Mouse (Mus musculus): ENCODE measurements around the gene Hydin. TPM values are rescaled to one million over a fixed set of nuclear protein-coding genes. Genes with fewer than 3 reads are reported as not detected.

Gene Hydin
- total and polyA plus RNA-seq, 2 experiments from 2014 or later = 0.49 to 0.88 TPM

DNA sequence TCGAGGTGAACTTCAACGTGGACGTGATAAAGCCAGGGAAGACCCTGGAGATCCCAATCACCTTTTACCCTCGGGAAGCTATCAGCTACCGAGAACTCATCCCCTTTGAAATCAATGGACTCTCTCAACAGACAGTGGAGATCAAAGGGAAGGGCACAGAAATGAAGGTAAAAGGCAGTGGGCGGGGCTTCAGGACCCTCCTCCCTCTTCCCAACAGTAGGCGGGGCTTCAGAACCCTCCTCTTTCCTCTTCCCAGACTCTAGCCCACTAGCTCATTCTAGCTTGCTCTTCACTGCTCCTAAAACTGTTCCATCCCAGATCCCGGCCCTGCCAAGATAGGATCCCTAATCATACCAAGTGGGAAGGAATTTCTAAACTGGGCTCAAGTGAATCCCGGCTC, 325.9 kb downstream of the Hydin start:
- no peak overlapping the region for H3K4me3 ChIP-seq (ENCODE audit: low read depth, low read length)
- H3K27ac ChIP-seq (ENCODE audit: low read depth, low read length) = no peak overlapping the region
- TF ChIP-seq CTCF (IDR thresholded peaks at IDR 0.05) = no peak
- no peak overlapping the region for H3K9ac ChIP-seq (replicated peaks; ENCODE audit: low read length, poor library complexity, severe bottlenecking)
- WGBS = 91% methylated on average over 9 of the region's 9 CpGs
- no peak for ATAC-seq (ENCODE audit: low FRiP score)
- H3K27me3 ChIP-seq (ENCODE audit: insufficient read depth, low read length) = no peaks in the 10 kb centered on the region
- H3K9me3 ChIP-seq (ENCODE audit: low read length) = no peaks in the 10 kb centered on the region
- no peaks in the 10 kb centered on the region for H3K36me3 ChIP-seq (ENCODE audit: insufficient read depth, low read length)
- H3K4me2 ChIP-seq (ENCODE audit: low read depth, low read length, poor library complexity, severe bottlenecking) = no peak overlapping the region
- DNase-seq (ENCODE audit: low spot score) = no peak
- no peaks in the 10 kb centered on the region for H3K4me1 ChIP-seq (ENCODE audit: insufficient read depth, low read length)

- H3K4me1 ChIP-seq (ENCODE audit: insufficient read depth, low read length) = no peaks in the 10 kb centered on the region
- no peak for TF ChIP-seq CTCF (IDR thresholded peaks at IDR 0.05)
- H3K36me3 ChIP-seq (ENCODE audit: insufficient read depth, low read length) = no peaks in the 10 kb centered on the region
- no peaks in the 10 kb centered on the region for H3K9me3 ChIP-seq (ENCODE audit: low read length)
- no peak overlapping the region for H3K4me2 ChIP-seq (ENCODE audit: low read depth, low read length, poor library complexity, severe bottlenecking)
- no peak overlapping the region for H3K4me3 ChIP-seq (ENCODE audit: low read depth, low read length)
- no peak for DNase-seq (ENCODE audit: low spot score)
- no peaks in the 10 kb centered on the region for H3K27me3 ChIP-seq (ENCODE audit: insufficient read depth, low read length)
- whole genome bisulfite sequencing = 79% methylated on average over 6 of the region's 6 CpGs
- ATAC-seq (ENCODE audit: low FRiP score) = no peak
- H3K27ac ChIP-seq (ENCODE audit: low read depth, low read length) = no peak overlapping the region
- no peak overlapping the region for H3K9ac ChIP-seq (replicated peaks; ENCODE audit: low read length, poor library complexity, severe bottlenecking)
These were observed 327.4 kb downstream of the Hydin start for GRCm38 (mm10) chr8:110594164-110594563.

GRCm38 (mm10) chr8:110604556-110604955, 337.8 kb downstream of the Hydin start:
- DNase-seq (ENCODE audit: low spot score) (peak; percentile 39), ATAC-seq (ENCODE audit: low FRiP score) (no peak)
- Histone ChIP-seq H3K4me1 (ENCODE audit: insufficient read depth, low read length) (no peaks in the 10 kb centered on the region), H3K4me3 (ENCODE audit: low read depth, low read length) (no peak overlapping the region), H3K9ac (replicated peaks; ENCODE audit: low read length, poor library complexity, severe bottlenecking) (no peak overlapping the region), H3K36me3 (ENCODE audit: insufficient read depth, low read length) (no peaks in the 10 kb centered on the region), H3K27me3 (ENCODE audit: insufficient read depth, low read length) (0 out of 2 replicates have a peak, but pooled peaks cover 3% of the 10 kb centered on the region), H3K27ac (ENCODE audit: low read depth, low read length) (no peak overlapping the region), H3K9me3 (ENCODE audit: low read length) (no peaks in the 10 kb centered on the region), H3K4me2 (ENCODE audit: low read depth, low read length, poor library complexity, severe bottlenecking) (no peak overlapping the region)
- 11% methylated on average over 1 of the region's 1 CpGs for WGBS
- TF ChIP-seq CTCF (IDR thresholded peaks at IDR 0.05) = peak; percentile 61

GRCm38 (mm10) chr8:110605401-110606015, 338.7 kb downstream of the Hydin start:
- Histone ChIP-seq H3K36me3 (ENCODE audit: insufficient read depth, low read length) (no peaks in the 10 kb centered on the region), H3K9me3 (ENCODE audit: low read length) (no peaks in the 10 kb centered on the region), H3K9ac (replicated peaks; ENCODE audit: low read length, poor library complexity, severe bottlenecking) (no peak overlapping the region), H3K27ac (ENCODE audit: low read depth, low read length) (no peak overlapping the region), H3K4me3 (ENCODE audit: low read depth, low read length) (no peak overlapping the region), H3K27me3 (ENCODE audit: insufficient read depth, low read length) (0 out of 2 replicates have a peak, but pooled peaks cover 3% of the 10 kb centered on the region), H3K4me1 (ENCODE audit: insufficient read depth, low read length) (no peaks in the 10 kb centered on the region), H3K4me2 (ENCODE audit: low read depth, low read length, poor library complexity, severe bottlenecking) (no peak overlapping the region)
- DNase-seq (ENCODE audit: low spot score) = no peak
- no peak for TF ChIP-seq CTCF (IDR thresholded peaks at IDR 0.05)
- ATAC-seq (ENCODE audit: low FRiP score) = no peak
- WGBS = 52% methylated on average over 6 of the region's 6 CpGs

GRCm38 (mm10) chr8:110615730-110616129, 349.0 kb downstream of the Hydin start:
- H3K4me1 ChIP-seq (ENCODE audit: insufficient read depth, low read length) = peaks cover 10% of the 10 kb centered on the region
- TF ChIP-seq CTCF (IDR thresholded peaks at IDR 0.05) = no peak
- no peak overlapping the region for H3K4me3 ChIP-seq (ENCODE audit: low read depth, low read length)
- H3K9me3 ChIP-seq (ENCODE audit: low read length) = no peaks in the 10 kb centered on the region
- ATAC-seq (ENCODE audit: low FRiP score) = no peak
- no peaks in the 10 kb centered on the region for H3K27me3 ChIP-seq (ENCODE audit: insufficient read depth, low read length)
- no peaks in the 10 kb centered on the region for H3K36me3 ChIP-seq (ENCODE audit: insufficient read depth, low read length)
- H3K27ac ChIP-seq (ENCODE audit: low read depth, low read length) = no peak overlapping the region
- no peak overlapping the region for H3K9ac ChIP-seq (replicated peaks; ENCODE audit: low read length, poor library complexity, severe bottlenecking)
- DNase-seq (ENCODE audit: low spot score) = no peak
- 64% methylated on average over 3 of the region's 3 CpGs for WGBS
- no peak overlapping the region for H3K4me2 ChIP-seq (ENCODE audit: low read depth, low read length, poor library complexity, severe bottlenecking)

- H3K27me3 ChIP-seq (ENCODE audit: insufficient read depth, low read length) = no peaks in the 10 kb centered on the region
- H3K9ac ChIP-seq (replicated peaks; ENCODE audit: low read length, poor library complexity, severe bottlenecking) = peak overlapping the region; percentile 60
- TF ChIP-seq CTCF (IDR thresholded peaks at IDR 0.05) = no peak
- peak overlapping the region; percentile 91 for H3K4me3 ChIP-seq (ENCODE audit: low read depth, low read length)
- H3K9me3 ChIP-seq (ENCODE audit: low read length) = no peaks in the 10 kb centered on the region
- H3K27ac ChIP-seq (ENCODE audit: low read depth, low read length) = peak overlapping the region; percentile 77
- ATAC-seq (ENCODE audit: low FRiP score) (no peak), DNase-seq (ENCODE audit: low spot score) (no peak)
- no peaks in the 10 kb centered on the region for H3K36me3 ChIP-seq (ENCODE audit: insufficient read depth, low read length)
- WGBS = 10% methylated on average over 14 of the region's 14 CpGs
- peak overlapping the region; percentile 52 for H3K4me2 ChIP-seq (ENCODE audit: low read depth, low read length, poor library complexity, severe bottlenecking)
- peaks cover 10% of the 10 kb centered on the region for H3K4me1 ChIP-seq (ENCODE audit: insufficient read depth, low read length)
These were observed 351.1 kb downstream of the Hydin start for GRCm38 (mm10) chr8:110617801-110618358.
